Mouse (Mus musculus): ENCODE measurements around the gene Fstl3.
A peak's percentile ranks its signal among the peaks of the same experiment; 100 is the strongest.

Gene Fstl3

DNA sequence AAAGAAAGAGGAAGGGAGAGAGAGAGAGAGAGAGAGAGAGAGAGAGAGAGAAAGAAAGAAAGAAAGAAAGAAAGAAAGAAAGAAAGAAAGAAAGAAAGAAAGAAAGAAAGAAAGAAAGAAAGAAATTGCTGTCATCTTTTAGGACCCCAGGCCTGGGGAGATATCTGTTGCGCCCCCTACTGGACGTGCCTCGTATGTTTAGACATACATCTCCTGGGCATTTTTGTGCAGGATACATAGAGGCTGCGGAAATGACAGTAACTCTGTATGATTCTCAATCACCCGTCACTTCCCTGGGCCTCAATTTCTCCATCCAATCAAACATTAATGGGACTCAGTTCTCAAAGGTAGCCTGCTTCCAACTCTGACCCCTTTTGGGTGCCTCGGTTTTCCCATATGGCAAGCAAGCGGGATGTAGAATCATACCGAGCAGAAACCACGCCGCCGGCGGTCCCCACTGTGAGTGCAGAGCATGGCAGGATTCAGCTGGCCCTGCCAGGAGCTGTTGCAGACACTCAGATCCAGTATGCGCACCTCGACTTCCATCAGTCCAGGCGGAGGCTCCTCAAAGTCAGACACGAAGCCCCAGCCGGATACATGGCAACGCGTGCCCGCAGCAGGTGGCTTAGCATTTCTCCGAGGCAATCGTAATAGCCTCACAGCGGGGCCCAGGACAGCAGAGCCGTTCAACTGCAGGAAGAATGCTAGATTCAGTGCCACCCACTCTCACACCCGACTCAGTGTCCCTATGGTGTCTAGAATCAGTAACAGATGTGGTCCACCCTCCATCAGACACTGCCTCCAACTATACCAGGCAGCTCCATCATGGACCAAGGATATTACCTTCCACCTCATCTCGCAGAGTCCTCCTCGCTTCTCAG is 7.1 kb downstream of the Fstl3 start:
- DNase-seq (ENCODE audit: inconsistent ontology term) = no peak

DNA sequence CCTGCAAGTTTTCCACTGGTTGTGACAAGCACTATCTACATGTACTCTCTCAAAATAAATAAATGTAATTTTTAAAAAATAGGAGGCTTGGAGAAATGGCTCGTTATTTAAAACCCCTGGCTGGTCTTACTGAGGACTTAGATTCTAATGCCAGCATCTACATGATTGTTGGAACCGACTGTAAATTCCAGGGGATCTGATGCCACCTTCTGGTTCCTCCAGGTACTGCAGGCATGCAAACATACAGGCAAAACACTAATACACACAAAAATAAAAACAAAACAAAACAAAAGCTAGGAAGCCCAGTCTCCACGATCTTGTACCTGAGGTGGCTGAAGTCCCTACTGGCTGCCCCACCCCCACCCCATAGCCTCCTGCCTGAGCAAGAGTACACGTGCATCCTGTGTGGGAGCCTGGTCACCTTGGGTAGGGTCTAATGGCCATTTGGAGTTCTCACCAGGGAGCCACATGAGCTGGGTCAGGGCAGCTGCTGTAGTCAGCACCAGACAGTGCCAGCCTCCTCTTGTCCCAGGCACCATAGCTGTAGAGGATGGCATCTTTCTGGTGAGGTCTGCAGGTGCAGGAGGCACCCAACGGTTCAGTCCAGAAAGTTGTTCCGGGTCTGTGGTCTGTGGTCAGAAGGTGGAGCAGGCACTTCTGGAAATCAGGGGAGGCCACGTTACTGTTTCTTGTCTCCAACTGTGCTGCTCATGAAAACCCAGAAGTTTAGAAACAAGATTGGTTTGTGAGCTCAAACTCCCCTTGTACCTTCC is 11.5 kb downstream of the Fstl3 start:
- peak; percentile 75 for DNase-seq (ENCODE audit: inconsistent ontology term)

DNA sequence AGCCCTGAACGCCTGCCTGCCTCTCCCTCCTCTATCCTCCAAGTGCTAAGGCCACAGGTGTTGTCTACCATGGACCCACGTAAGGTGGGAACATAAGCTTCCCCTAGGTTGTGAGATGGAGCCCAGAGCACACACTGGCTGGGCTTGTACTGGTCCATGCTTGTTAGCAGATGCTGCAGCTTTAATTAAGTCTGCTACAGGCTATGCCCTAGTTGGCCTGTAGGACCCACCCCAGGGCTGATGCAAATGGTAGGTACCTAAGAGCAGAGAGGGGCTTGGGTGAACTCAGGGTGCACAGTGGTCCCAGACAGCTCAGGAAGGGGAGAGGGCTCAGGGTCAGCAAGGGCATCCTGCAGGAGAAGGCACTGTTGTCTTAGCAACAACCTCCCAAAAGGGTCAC is 12.5 kb downstream of the Fstl3 start:
- DNase-seq (ENCODE audit: inconsistent ontology term) = no peak

DNA sequence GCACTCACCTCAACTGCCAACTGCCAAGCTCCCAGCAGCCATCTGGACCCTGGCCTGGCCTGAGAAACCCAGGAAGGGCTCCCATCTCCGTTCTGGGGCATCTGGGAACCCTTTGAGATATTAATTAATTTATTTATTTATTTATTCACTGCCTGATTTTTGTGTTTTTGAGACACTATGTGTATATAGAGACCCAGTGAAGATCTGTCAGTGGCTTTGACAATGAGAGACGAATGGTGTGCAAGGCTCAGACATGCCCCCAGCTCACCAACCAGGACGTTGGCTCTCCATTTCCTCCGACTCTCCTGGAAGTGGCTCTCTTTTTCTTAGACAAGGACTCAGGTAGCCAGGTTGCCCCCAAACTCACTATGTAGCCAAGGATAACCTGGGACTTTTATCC is 13.8 kb downstream of the Fstl3 start, which contains the start of gene Prss57:
Gene Prss57 (minus strand): TSS at position 101 of the 400 bp plus-strand sequence.
- no peak for DNase-seq (ENCODE audit: inconsistent ontology term)

DNA sequence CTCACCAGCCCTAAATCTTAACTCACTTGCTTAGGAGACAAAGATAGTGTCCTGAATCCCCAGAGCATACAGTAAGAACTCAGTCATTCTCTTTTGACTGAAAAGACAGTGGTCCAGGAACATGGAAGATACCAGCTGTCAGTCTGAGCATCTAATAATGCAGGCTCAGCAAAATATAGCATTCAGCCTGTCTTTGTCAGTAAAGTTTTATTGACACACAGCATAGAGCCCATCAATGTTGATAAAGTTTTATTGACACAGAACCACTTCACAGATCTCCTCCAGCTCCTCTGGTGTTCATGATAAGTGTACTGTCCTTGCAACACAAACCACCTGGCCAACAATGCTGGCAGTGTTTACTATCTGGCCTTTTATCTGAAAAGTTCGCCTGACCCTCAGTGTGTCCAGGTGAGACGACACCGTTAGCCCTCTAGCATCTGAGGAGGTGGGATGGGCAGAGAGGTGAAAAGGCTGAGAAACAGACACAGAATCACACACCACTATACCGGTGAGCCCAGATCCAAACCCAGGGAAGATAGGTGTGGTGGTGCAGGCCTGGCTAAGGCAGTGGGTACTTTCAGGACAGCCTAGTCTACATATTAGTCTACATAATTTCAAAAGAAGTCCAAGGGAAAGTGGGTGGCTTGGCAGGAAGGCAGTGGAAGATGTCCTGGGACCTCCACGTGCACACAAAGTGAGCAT is 15.4 kb downstream of the Fstl3 start:
- DNase-seq (ENCODE audit: inconsistent ontology term) = no peak

DNA sequence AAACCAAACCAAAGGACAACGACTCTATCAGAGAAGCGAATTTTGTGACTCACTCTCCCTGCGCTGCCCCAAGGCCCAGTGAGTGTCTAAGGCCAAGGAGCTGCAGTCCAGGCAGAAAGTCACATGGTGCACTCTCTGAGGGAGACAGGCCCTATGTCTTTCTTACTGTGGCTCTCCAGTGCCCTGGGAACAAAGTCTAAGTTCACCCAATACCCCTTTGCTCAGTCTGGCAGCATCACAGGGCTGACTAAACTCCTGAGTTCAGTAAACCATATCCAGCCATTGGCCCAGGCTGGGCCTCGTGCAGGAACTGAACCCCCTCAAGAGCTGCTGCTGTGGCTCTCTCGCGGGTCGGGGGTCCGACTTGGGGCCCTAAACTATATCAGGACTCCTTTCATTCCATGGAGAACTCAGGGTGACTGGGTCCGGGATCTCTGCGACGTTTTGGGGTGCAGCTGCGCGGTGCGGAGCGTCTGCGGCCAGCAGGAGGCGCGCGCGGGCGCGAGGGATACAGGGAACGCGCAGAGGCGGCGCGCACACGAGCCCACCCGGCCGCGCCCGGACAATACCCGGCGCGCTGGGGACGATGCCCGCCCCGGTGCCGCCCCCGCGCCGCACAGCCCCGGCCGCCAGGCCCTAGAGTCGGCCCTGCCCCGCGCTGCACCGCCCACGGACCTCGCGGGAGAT is 16.1 kb downstream of the Fstl3 start, which contains the start of gene Palm:
Gene Palm (plus strand): TSS at position 522 of the 687 bp plus-strand sequence.
- peak; percentile 88 for DNase-seq (ENCODE audit: inconsistent ontology term)

DNA sequence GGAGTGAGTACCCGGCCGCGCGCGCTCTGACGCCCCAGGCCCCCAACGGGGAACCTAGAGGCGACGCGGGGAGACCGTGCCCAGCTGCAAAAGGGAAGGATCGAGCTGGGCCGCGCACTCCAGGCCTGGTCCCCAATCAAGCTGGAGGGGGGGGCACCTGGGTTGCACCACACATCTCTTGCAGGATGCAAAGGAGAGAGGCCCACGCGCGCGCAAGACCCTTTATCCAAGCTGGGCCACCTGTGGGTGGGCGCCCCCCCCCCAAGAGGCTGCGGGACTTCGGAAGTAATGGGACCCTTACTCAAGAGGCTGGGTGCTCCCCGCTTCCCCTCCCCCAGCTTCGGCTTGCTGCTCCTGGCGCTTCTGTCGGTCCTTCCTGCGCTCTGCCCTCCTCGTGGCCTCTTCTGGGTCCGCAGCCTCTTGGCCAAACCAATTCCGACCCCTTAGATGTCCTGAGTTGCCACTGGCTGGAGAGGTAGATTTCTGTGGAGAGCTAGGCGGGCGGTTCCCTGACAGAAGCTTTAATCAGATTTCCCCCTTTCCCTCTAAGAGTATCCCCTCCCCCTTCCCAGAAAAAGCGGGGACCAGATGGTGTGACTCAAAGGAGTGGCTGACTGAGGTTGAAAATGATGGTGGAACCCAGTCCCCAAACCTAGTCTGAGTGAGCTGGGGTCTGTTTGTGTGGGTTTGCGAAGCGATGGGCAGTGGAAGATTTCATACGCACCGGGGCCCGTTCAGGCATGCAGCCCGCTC is 16.8 kb downstream of the Fstl3 start:
- DNase-seq (ENCODE audit: inconsistent ontology term) = peak; percentile 58

DNA sequence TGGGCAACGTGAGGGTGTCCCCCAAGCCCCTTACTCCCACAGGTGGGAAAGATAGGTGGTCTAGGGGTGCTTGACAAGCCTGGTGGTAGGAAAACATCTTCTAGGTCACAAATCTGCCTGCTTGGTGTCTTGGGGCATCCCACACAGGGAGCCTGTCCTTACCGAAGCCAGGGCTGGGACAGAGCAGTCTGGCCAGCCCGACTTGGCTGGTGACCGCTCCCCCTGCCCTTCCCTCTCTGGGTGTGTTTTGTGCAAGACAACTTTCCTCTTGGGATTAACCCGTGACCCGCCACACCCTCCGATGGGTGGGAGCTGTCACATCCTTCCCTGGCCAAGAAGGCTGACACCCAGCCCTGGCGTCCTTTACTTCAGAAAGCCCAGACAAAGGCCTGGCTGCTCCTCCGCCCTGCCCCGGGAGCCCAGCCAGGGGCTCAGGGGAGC is 17.4 kb downstream of the Fstl3 start:
- peak; percentile 77 for DNase-seq (ENCODE audit: inconsistent ontology term)

DNA sequence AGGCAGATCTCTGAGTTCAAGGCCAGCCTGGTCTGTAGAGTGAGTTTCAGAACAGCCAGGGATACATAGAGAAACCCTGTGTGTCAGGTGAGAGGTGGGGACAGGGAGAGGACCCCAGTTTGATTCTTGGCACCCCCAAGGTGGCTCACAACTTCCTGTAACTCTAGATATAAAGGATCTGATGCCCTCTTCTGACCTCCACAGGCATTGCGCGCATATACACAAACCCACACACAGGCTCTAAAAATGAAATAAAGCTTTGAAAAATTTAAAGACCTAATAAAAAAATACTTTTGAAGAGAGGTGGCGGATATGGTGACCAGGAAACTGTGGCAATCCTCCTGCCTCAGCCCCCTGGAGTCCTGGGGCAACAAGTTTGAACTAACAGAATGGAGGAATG is 18.8 kb downstream of the Fstl3 start:
- DNase-seq (ENCODE audit: inconsistent ontology term) = no peak

DNA sequence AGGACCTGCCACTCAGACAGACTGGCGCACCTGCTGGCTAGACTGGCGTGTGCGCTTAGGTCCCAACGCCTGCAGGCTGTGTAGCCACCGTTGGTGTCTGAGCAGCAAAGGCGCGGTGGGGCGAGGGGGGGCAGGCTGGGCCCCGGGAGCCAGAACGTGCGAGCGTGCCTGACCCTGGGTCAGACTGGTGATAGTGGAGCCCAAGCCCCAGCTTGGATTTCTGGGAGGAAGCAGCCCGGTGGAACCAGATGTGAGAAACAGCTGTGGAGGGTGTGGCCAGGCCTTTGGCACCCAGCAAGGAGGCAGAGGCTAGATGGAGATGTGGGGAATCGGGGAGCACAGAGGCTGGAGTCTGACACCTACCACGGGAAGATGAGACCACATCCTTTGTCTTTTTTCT is 20.3 kb downstream of the Fstl3 start:
- DNase-seq (ENCODE audit: inconsistent ontology term) = no peak

DNA sequence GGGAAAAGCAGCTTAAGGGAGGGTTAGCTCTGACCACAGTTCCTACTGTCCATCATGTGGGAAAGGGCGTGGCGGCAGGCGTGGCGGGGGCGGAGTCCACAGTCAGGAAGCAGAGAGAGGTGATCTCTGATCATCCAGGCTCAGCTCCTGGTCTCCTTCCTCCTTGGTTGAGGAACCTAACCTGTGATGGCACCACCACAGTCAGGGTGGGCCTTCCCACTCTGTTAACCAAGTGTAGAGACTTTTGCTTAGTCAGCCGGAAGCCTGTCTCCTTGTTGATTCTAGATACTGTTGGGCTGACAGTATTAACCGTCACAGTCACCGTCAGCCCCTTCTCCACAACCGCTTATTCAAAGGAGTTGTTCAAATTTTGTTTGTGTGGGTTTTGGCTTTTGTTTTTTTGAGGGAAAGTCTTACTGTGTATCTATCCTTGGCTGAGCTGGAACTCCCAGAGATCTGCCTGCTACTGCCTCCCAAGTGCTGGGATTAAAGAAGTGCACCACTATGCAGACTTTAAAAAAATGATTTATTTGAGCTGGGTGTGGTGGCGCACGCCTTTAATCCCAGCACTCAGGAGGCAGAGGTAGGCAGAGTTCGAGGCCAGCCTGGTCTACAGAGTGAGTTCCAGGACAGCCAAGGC is 21.3 kb downstream of the Fstl3 start:
- DNase-seq (ENCODE audit: inconsistent ontology term) = no peak

DNA sequence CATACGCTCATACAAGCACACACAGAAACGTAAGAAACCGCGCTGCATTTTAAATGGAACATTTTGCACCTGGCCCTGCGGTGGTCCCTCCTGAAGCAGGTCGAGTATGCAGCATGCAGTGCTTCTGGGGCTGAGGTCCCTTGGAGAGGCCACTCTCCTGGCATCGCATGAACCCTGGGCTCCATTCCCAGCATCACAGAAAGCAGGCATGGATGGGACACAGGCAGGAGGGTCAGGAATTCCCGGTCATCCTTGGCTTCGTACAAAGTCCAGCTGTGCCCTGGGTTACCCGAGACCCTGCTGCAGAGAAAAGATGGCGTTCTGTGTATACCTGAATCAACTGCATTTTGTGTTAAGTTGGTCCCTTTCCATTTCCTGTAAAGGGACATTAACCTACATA is 23.4 kb downstream of the Fstl3 start:
- DNase-seq (ENCODE audit: inconsistent ontology term) = no peak

DNA sequence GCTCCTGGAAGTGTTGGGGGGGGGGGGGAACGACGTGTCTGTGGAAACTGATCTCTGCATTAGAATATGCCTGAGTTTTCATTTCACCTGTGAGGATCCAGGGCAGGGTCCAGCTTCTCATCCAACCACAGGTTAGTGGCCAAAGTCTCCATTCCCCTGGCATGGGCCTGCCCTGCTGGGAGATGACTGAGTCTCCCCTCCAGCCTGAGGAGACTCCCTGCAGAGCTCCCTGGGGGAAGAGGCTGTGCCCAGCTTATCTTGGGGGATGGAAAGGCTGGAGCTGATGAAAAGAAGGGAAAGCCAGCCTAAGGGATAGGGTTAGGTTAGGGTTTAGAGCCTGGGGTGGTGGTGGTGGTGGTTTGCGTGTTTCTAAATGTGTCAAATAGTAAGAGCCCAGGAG is 24.8 kb downstream of the Fstl3 start:
- DNase-seq (ENCODE audit: inconsistent ontology term) = no peak

DNA sequence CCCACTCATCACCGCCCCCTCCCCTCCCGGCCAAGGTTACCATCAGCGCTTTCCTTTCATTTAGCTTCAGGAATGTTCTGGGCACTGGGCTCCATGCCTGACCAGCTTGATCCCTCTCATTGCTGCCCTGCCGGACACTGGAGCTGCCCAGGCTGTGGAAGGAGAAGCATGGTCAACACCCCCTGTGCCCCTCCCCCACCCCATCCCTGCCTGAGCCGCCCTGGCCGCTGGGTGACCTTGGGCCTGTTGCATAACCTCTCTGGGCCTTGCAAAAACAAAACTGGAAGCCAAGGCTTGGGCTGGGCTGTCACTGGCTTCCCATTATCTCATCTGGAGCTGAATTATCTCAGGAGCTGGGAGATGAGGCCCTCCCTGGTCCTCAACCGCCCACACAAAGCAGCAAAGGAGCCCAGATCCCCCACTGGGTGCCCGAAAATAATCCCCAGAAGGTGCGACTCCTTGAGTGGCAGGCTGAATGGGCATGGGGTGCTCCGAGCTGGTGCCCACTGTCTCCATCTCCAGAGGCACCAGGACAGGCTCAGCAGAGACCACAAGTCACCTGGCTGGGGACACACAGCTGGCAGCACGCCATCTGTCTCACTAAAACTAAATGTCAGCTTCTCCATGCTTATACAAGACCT is 25.4 kb downstream of the Fstl3 start:
- DNase-seq (ENCODE audit: inconsistent ontology term) = peak; percentile 96

DNA sequence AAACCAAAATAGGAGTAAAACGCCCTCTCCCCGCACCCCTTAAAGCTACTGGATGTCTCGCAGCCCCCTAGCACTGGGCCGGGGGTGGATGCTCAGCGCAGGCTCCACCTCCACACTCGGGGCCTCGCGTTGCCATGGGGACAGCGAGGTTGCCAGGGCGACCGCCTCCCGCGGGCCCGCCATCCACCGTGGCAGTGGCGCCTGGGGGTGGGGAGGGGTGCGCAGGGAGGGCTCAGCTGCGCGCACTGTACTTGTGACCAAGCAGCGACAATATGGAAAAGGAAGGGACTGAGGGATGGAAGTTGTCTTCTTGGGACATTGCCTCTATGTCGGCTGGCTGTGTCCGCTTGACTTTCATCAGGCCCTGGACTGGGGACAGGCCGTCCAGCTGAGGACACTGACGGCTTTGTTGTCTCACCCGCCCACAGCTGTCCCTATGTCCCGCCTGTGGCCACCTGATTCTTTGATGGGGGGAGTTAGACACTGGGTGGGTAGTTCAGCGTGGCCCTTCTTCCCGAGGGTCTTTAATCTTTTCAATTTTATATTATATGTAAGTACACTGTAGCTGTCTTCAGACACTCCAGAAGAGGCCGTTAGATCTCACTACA is 26.7 kb downstream of the Fstl3 start:
- peak; percentile 74 for DNase-seq (ENCODE audit: inconsistent ontology term)

DNA sequence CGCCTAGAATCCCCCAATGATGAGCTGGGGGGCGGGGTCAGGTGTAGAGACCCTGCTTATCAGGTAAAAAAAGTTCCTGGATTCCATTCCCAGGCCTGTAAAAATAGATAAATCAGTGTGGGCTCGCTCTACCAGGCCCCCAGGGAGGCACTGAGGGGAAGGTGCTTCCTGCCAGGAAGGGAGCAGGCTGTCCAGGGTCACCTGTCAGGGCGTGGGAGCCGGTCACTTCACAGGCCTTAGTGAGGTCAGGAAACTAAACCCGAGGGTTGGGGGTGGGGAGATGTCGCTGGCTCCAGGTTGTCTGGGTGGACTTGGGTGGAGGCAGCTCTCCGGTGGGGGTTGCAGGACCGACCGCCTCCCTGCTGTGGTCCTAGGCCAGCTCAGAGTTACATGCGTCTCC is 28.6 kb downstream of the Fstl3 start:
- DNase-seq (ENCODE audit: inconsistent ontology term) = no peak

DNA sequence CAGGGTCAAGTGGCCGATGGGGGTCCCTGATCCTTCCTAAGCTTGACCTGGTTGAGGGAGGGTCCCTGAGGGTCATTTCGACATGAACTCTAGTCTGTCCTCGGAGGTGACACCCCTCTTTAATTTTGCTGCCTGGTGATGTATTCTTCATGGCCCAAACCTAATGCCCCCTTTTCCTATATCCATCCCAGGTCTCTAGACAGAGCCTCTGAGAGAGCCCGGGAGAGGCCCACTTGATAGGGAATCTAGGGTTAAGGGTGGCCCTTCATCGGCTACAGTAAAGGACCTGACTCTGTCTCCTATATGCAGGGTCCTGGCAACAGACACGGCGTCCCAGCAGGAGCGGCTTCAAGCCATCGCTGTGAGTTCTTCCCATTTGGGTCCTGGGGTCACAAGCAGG is 29.3 kb downstream of the Fstl3 start:
- no peak for DNase-seq (ENCODE audit: inconsistent ontology term)

DNA sequence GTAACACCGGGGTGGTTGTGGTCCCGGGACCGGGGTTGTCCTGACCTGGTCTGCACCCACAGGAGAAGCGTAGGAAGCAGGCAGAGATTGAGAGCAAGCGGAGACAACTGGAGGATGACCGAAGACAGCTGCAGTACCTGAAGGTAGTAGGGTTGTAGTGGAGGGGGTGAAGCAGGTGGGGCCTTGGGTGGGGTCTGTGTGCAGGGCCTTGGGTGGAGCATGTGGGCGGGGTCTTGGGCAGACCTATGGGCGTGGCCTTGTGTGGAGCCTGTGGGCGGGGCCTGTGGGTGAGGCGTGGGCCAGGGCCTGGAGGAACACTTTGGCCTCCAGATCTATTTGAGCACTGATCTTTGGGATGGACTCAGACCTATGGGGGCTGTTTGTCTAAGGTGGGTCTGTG is 29.9 kb downstream of the Fstl3 start:
- DNase-seq (ENCODE audit: inconsistent ontology term) = no peak

DNA sequence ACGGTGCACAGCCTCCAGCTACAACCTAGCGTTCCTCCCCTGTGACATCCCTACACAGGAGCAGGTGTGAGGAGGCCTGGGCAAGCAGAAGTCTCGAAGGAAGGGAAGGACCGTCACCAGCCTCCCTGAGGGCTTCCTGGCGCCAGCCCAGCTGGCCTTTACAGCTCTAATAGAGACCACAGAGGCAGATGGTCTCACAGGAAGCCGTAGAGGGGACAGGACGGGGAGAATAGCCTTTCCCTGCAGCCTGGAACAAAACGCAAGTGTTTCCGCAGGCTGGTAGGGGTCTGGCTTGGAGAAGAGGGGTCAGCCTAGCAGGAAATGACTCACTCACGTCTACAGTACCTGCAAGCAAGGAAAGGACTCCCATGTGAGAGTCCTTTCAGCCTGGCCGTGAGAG is 30.8 kb downstream of the Fstl3 start:
- DNase-seq (ENCODE audit: inconsistent ontology term) = no peak
